Mouse (Mus musculus): ENCODE results near the gene Tinagl1. TPM values are rescaled to one million over a fixed set of nuclear protein-coding genes. Genes with fewer than 3 reads are reported as not detected.

Gene Tinagl1
- polyA plus RNA-seq, 1 experiment: 2.9 TPM

- H3K27me3 ChIP-seq (ENCODE audit: control insufficient read depth, insufficient read depth, low read length): no peaks in the 10 kb centered on the region
- TF ChIP-seq POLR2A (IDR thresholded peaks at IDR 0.05; ENCODE audit: control insufficient read depth, low read depth, low read length): no peak
- no peak for TF ChIP-seq CTCF (IDR thresholded peaks at IDR 0.05; ENCODE audit: control insufficient read depth, insufficient read depth, insufficient replicate concordance, low read depth, low read length)
- peaks cover 15% of the 10 kb centered on the region for H3K4me1 ChIP-seq (ENCODE audit: control insufficient read depth, insufficient read depth, low read length)
- no peaks in the 10 kb centered on the region for H3K36me3 ChIP-seq (ENCODE audit: control insufficient read depth, insufficient read depth, low read length)
- no peak overlapping the region for H3K27ac ChIP-seq (ENCODE audit: control insufficient read depth, insufficient read depth, low read depth, low read length)
- H3K4me3 ChIP-seq (ENCODE audit: control insufficient read depth, low read depth, low read length): no peak overlapping the region
Observed at GRCm38 (mm10) chr4:130179876-130180275, 5.0 kb upstream of the Tinagl1 start.

GRCm38 (mm10) chr4:130177536-130177935 lies 2.6 kb upstream of the Tinagl1 start:
- no peak for TF ChIP-seq POLR2A (IDR thresholded peaks at IDR 0.05; ENCODE audit: control insufficient read depth, low read depth, low read length)
- no peak for TF ChIP-seq CTCF (IDR thresholded peaks at IDR 0.05; ENCODE audit: control insufficient read depth, insufficient read depth, insufficient replicate concordance, low read depth, low read length)
- peaks cover 21% of the 10 kb centered on the region for H3K4me1 ChIP-seq (ENCODE audit: control insufficient read depth, insufficient read depth, low read length)
- no peaks in the 10 kb centered on the region for H3K27me3 ChIP-seq (ENCODE audit: control insufficient read depth, insufficient read depth, low read length)
- no peak overlapping the region for H3K4me3 ChIP-seq (ENCODE audit: control insufficient read depth, low read depth, low read length)
- no peaks in the 10 kb centered on the region for H3K36me3 ChIP-seq (ENCODE audit: control insufficient read depth, insufficient read depth, low read length)
- H3K27ac ChIP-seq (ENCODE audit: control insufficient read depth, insufficient read depth, low read depth, low read length): no peak overlapping the region

- no peak overlapping the region for H3K4me3 ChIP-seq (ENCODE audit: control insufficient read depth, low read depth, low read length)
- TF ChIP-seq CTCF (IDR thresholded peaks at IDR 0.05; ENCODE audit: control insufficient read depth, insufficient read depth, insufficient replicate concordance, low read depth, low read length): no peak
- no peak for TF ChIP-seq POLR2A (IDR thresholded peaks at IDR 0.05; ENCODE audit: control insufficient read depth, low read depth, low read length)
- H3K4me1 ChIP-seq (ENCODE audit: control insufficient read depth, insufficient read depth, low read length): peaks cover 21% of the 10 kb centered on the region
- H3K36me3 ChIP-seq (ENCODE audit: control insufficient read depth, insufficient read depth, low read length): no peaks in the 10 kb centered on the region
- H3K27ac ChIP-seq (ENCODE audit: control insufficient read depth, insufficient read depth, low read depth, low read length): no peak overlapping the region
- no peaks in the 10 kb centered on the region for H3K27me3 ChIP-seq (ENCODE audit: control insufficient read depth, insufficient read depth, low read length)
Observed at GRCm38 (mm10) chr4:130177087-130177486, 2.2 kb upstream of the Tinagl1 start.

GRCm38 (mm10) chr4:130176156-130176720 lies 1.3 kb upstream of the Tinagl1 start:
- Histone ChIP-seq H3K27me3 (ENCODE audit: control insufficient read depth, insufficient read depth, low read length) (no peaks in the 10 kb centered on the region), H3K4me1 (ENCODE audit: control insufficient read depth, insufficient read depth, low read length) (peaks cover 21% of the 10 kb centered on the region), H3K4me3 (ENCODE audit: control insufficient read depth, low read depth, low read length) (no peak overlapping the region), H3K27ac (ENCODE audit: control insufficient read depth, insufficient read depth, low read depth, low read length) (no peak overlapping the region), H3K36me3 (ENCODE audit: control insufficient read depth, insufficient read depth, low read length) (no peaks in the 10 kb centered on the region)
- TF ChIP-seq CTCF (IDR thresholded peaks at IDR 0.05; ENCODE audit: control insufficient read depth, insufficient read depth, insufficient replicate concordance, low read depth, low read length): no peak
- no peak for TF ChIP-seq POLR2A (IDR thresholded peaks at IDR 0.05; ENCODE audit: control insufficient read depth, low read depth, low read length)

- peaks cover 16% of the 10 kb centered on the region for H3K4me1 ChIP-seq (ENCODE audit: control insufficient read depth, insufficient read depth, low read length)
- no peaks in the 10 kb centered on the region for H3K36me3 ChIP-seq (ENCODE audit: control insufficient read depth, insufficient read depth, low read length)
- no peaks in the 10 kb centered on the region for H3K27me3 ChIP-seq (ENCODE audit: control insufficient read depth, insufficient read depth, low read length)
- H3K27ac ChIP-seq (ENCODE audit: control insufficient read depth, insufficient read depth, low read depth, low read length): no peak overlapping the region
- peak overlapping the region; percentile 52 for H3K4me3 ChIP-seq (ENCODE audit: control insufficient read depth, low read depth, low read length)
- TF ChIP-seq POLR2A (IDR thresholded peaks at IDR 0.05; ENCODE audit: control insufficient read depth, low read depth, low read length) (0 out of 2 replicates have a peak, but pooled peaks have one; percentile 9), CTCF (IDR thresholded peaks at IDR 0.05; ENCODE audit: control insufficient read depth, insufficient read depth, insufficient replicate concordance, low read depth, low read length) (no peak)
Observed at GRCm38 (mm10) chr4:130174335-130175031, 439 bp downstream of the Tinagl1 start.

GRCm38 (mm10) chr4:130173911-130174311 lies 1.0 kb downstream of the Tinagl1 start:
- peaks cover 16% of the 10 kb centered on the region for H3K4me1 ChIP-seq (ENCODE audit: control insufficient read depth, insufficient read depth, low read length)
- TF ChIP-seq POLR2A (IDR thresholded peaks at IDR 0.05; ENCODE audit: control insufficient read depth, low read depth, low read length) (no peak), CTCF (IDR thresholded peaks at IDR 0.05; ENCODE audit: control insufficient read depth, insufficient read depth, insufficient replicate concordance, low read depth, low read length) (no peak)
- H3K27me3 ChIP-seq (ENCODE audit: control insufficient read depth, insufficient read depth, low read length): no peaks in the 10 kb centered on the region
- no peak overlapping the region for H3K27ac ChIP-seq (ENCODE audit: control insufficient read depth, insufficient read depth, low read depth, low read length)
- H3K36me3 ChIP-seq (ENCODE audit: control insufficient read depth, insufficient read depth, low read length): no peaks in the 10 kb centered on the region
- H3K4me3 ChIP-seq (ENCODE audit: control insufficient read depth, low read depth, low read length): no peak overlapping the region

- H3K27ac ChIP-seq (ENCODE audit: control insufficient read depth, insufficient read depth, low read depth, low read length): no peak overlapping the region
- H3K36me3 ChIP-seq (ENCODE audit: control insufficient read depth, insufficient read depth, low read length): no peaks in the 10 kb centered on the region
- H3K4me3 ChIP-seq (ENCODE audit: control insufficient read depth, low read depth, low read length): no peak overlapping the region
- peaks cover 16% of the 10 kb centered on the region for H3K4me1 ChIP-seq (ENCODE audit: control insufficient read depth, insufficient read depth, low read length)
- H3K27me3 ChIP-seq (ENCODE audit: control insufficient read depth, insufficient read depth, low read length): no peaks in the 10 kb centered on the region
- TF ChIP-seq POLR2A (IDR thresholded peaks at IDR 0.05; ENCODE audit: control insufficient read depth, low read depth, low read length) (no peak), CTCF (IDR thresholded peaks at IDR 0.05; ENCODE audit: control insufficient read depth, insufficient read depth, insufficient replicate concordance, low read depth, low read length) (no peak)
Observed at GRCm38 (mm10) chr4:130173060-130173822, 1.7 kb downstream of the Tinagl1 start.
